Mouse (Mus musculus): ENCODE results near the gene Rrbp1.

DNA sequence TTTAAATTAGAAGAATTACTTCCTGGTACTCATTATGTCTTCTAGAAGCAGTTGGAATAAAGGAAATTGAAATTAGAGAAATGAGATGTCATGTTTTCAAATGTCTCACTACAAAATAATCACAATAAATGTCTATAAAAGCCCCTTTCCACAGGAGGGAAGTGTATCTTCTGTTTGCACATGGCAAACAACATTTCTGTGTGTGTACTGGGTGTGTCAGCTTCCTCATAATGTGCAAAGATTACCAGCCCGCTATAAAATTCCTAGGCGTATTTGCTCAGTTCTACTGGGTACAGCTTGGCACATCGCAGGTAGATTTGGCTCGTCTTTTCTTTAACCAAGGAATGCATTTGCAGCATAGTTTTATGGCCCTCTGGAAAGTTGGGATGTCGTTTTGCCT lies 93.4 kb downstream of the Rrbp1 start:
- no peak for TF ChIP-seq GATA1 (IDR thresholded peaks at IDR 0.05; ENCODE audit: borderline replicate concordance, low read length)
- TF ChIP-seq CTCF (IDR thresholded peaks at IDR 0.05; ENCODE audit: low read depth, low read length) = no peak
